Mouse (Mus musculus) embryonic fibroblast, embryonic 13.5 days (primary cell): ENCODE results near the gene Card11.

Source experiments
- CTCF ChIP-seq: IDR thresholded peaks from 2 replicates; pipeline ENCODE4 v1.5.1; 2011; ENCODE audit warnings: mild to moderate bottlenecking, control low read depth, low read length, moderate library complexity, borderline replicate concordance; ENCODE audit not compliant: insufficient read depth
- POLR2A ChIP-seq: IDR thresholded peaks from 2 replicates; pipeline ENCODE4 v1.6.1; 2011; ENCODE audit warnings: low read depth, mild to moderate bottlenecking, control low read depth, low read length, moderate library complexity

DNA sequence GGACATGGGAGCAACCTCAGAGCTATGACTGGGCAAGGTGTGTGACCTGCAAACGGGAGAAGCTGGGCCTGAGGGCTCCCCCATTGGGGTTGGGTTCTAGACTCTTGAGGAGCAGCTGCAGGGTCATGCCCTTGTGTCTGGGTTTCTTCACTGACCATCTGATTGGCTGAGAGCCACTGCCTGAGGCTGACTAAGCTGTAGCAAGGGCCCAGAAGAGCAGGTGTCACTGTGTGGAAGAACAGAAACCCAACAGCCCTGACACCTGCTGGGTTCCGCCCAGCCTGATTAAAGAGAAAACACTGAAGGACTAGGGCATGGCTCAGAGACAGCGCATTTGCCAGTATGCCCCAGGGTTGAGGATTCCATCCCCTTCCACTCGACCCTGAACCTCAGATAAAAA is 118.0 kb downstream of the Card11 start:
- no peak for TF ChIP-seq CTCF
- no peak for TF ChIP-seq POLR2A
